Mouse (Mus musculus): ENCODE results near the gene Pigl.

Gene Pigl

DNA sequence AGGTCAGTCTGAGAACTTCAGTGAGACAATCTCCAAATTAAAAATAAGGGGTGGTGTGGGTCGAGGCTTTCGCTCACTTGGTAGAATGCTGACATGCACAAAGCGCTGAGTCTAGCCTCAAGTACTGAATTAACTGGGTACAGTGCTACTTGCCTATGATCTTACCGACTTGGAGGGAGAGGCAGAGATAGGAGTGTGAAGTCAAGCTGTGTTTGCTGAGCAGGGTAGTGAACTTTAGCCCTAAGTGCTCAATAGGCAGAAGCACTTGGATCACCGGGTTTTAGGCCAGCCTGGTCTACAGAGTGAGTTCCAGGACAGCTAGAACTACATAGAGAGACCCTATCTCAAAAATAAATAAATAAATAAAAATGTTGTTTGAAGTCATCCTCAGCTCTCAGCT lies 98.9 kb downstream of the Pigl start:
- no peak for DNase-seq (ENCODE audit: low read depth, low spot score)

GRCm38 (mm10) chr11:62558152-62558551 lies 99.9 kb downstream of the Pigl start:
- no peak for DNase-seq (ENCODE audit: low read depth, low spot score)

- no peak for DNase-seq (ENCODE audit: low read depth, low spot score)
Observed at GRCm38 (mm10) chr11:62558961-62559646, 100.8 kb downstream of the Pigl start.

DNA sequence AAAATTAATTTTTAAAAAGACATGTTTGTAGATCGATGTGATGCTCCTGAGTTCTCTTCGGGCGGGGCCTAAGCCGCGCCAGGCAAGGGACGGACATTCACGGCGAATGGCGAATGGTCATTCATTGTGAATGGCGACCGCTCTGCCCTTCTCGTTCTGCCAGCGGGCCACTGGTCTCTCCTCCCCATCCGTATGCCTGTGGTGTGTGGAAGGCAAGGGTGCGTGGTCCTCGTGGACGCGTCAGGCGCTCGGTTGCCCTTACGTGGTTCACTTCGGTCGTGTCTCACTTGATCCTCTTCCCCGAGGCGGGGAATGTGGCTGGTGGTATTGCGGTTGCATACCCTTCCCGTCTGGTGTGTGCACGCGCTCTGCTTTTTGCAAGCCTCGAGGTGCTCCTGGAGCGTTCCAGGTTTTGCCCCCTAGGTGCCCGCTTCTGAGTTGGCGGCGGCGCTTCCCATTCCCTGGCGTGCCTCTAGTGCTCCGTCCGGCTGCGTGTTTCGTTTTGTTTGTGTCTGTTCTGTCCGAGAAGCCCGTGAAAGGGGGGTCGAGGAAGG lies 102.3 kb downstream of the Pigl start:
- DNase-seq (ENCODE audit: low read depth, low spot score): no peak

GRCm38 (mm10) chr11:62563590-62563989 lies 105.3 kb downstream of the Pigl start:
- no peak for DNase-seq (ENCODE audit: low read depth, low spot score)
